Mouse (Mus musculus) cerebellum, adult 8-10 months (tissue): ENCODE measurements around the gene Dppa1.
"Not testable (repeated sequence)": the region's sequence is repeated elsewhere in the genome, so short reads cannot be mapped to it uniquely, and the experiment has no call there.

Experiments used
- DNase-seq: peaks from one replicate; pipeline ENCODE4 v3.0.0; 2022

Dppa1 gene

GRCm38 (mm10) chr11:46629211-46629795, at the start of gene Dppa1:
Gene Dppa1 (minus strand): TSS chr11:46629261.
- no peak for DNase-seq

GRCm38 (mm10) chr11:46667938-46668337, 38.9 kb upstream of the Dppa1 start:
- no peak for DNase-seq

- DNase-seq: no peak
Observed at GRCm38 (mm10) chr11:46667105-46667504, 38.0 kb upstream of the Dppa1 start.

- DNase-seq: no peak
Observed at GRCm38 (mm10) chr11:46665599-46666522, 36.8 kb upstream of the Dppa1 start.

- DNase-seq: no peak
Observed at GRCm38 (mm10) chr11:46663215-46663614, 34.2 kb upstream of the Dppa1 start.

- no peak for DNase-seq
Observed at GRCm38 (mm10) chr11:46652476-46652875, 23.4 kb upstream of the Dppa1 start.

- DNase-seq: not testable (repeated sequence)
Observed at GRCm38 (mm10) chr11:46649655-46650054, 20.6 kb upstream of the Dppa1 start.

GRCm38 (mm10) chr11:46644824-46645223, 15.8 kb upstream of the Dppa1 start:
- no peak for DNase-seq

- no peak for DNase-seq
Observed at GRCm38 (mm10) chr11:46636568-46636967, 7.5 kb upstream of the Dppa1 start.

GRCm38 (mm10) chr11:46635516-46635915, 6.5 kb upstream of the Dppa1 start:
- DNase-seq: not testable (repeated sequence)

GRCm38 (mm10) chr11:46631635-46632034, 2.6 kb upstream of the Dppa1 start:
- DNase-seq: no peak

GRCm38 (mm10) chr11:46620414-46621168, 8.5 kb downstream of the Dppa1 start:
- DNase-seq: no peak

GRCm38 (mm10) chr11:46619929-46620328, 9.1 kb downstream of the Dppa1 start:
- no peak for DNase-seq

- no peak for DNase-seq
Observed at GRCm38 (mm10) chr11:46592416-46592815, 36.6 kb downstream of the Dppa1 start.

- DNase-seq: no peak
Observed at GRCm38 (mm10) chr11:46582741-46583140, 46.3 kb downstream of the Dppa1 start.

GRCm38 (mm10) chr11:46580428-46580827, 48.6 kb downstream of the Dppa1 start:
- no peak for DNase-seq

- DNase-seq: no peak
Observed at GRCm38 (mm10) chr11:46578771-46579281, 50.2 kb downstream of the Dppa1 start.

GRCm38 (mm10) chr11:46571327-46571726, 57.7 kb downstream of the Dppa1 start, which contains the start of gene BC053393:
Gene BC053393 (plus strand): TSS chr11:46571536.
- no peak for DNase-seq

GRCm38 (mm10) chr11:46569107-46569506, 60.0 kb downstream of the Dppa1 start:
- DNase-seq: no peak

- DNase-seq: no peak
Observed at GRCm38 (mm10) chr11:46565967-46566366, 63.1 kb downstream of the Dppa1 start.

GRCm38 (mm10) chr11:46564671-46565070, 64.4 kb downstream of the Dppa1 start:
- no peak for DNase-seq

- no peak for DNase-seq
Observed at GRCm38 (mm10) chr11:46561096-46561495, 68.0 kb downstream of the Dppa1 start.
